Mouse (Mus musculus) myocyte (in vitro differentiated cells): ENCODE data around the gene Elk3. TPM values are rescaled to one million over a fixed set of nuclear protein-coding genes. Genes with fewer than 3 reads are reported as not detected.

Source experiments
- H3K27me3 ChIP-seq: one replicate; pipeline ENCODE4 v1.6.1; 2011; ENCODE audit not compliant: control insufficient read depth, insufficient read depth, insufficient read length
- H3K36me3 ChIP-seq: one replicate; pipeline ENCODE4 v1.6.1; 2011; ENCODE audit not compliant: control insufficient read depth, insufficient read depth
- H3K4me2 ChIP-seq: one replicate; pipeline ENCODE4 v1.6.1; 2011; ENCODE audit warnings: low read depth, control low read depth
- H3K4me3 ChIP-seq: one replicate; pipeline ENCODE4 v1.5.1; 2011; ENCODE audit warnings: mild to moderate bottlenecking, control low read depth, moderate library complexity
- H3K79me2 ChIP-seq: one replicate; pipeline ENCODE4 v1.6.1; 2011; ENCODE audit not compliant: control insufficient read depth, insufficient read depth
- H3ac ChIP-seq: one replicate; pipeline ENCODE4 v1.6.1; 2011; ENCODE audit not compliant: control insufficient read depth, insufficient read length
- CEBPB ChIP-seq: IDR thresholded peaks from 2 replicates; pipeline ENCODE4 v1.6.1; 2011; ENCODE audit warnings: mild to moderate bottlenecking, moderate library complexity; ENCODE audit not compliant: poor library complexity, insufficient read depth, severe bottlenecking
- E2F4 ChIP-seq: IDR thresholded peaks from one replicate; pipeline ENCODE4 v1.6.1; 2011; ENCODE audit warnings: mild to moderate bottlenecking, control low read depth, moderate library complexity; ENCODE audit not compliant: insufficient read depth
- MAX ChIP-seq: IDR thresholded peaks from one replicate; pipeline ENCODE4 v1.6.1; 2011; ENCODE audit warnings: low read depth, mild to moderate bottlenecking, control low read depth
- MYOD1 ChIP-seq, 3 experiments: IDR thresholded peaks; one replicate each; pipeline ENCODE4 v1.6.1; 2011; ENCODE audit warnings: control low read depth in 2 of 3, low read depth in 2 of 3, mild to moderate bottlenecking in 2 of 3, moderate library complexity in 1 of 3; ENCODE audit not compliant: insufficient read length in 2 of 3, control insufficient read depth in 1 of 3
- MYOG ChIP-seq, 3 experiments: IDR thresholded peaks; one replicate each; pipeline ENCODE4 v1.6.1; 2011; ENCODE audit warnings: control low read depth in 2 of 3, low read depth in 2 of 3, mild to moderate bottlenecking in 2 of 3; ENCODE audit not compliant: insufficient read length in 2 of 3, control insufficient read depth in 1 of 3, insufficient read depth in 1 of 3
- POLR2A ChIP-seq: IDR thresholded peaks from one replicate; pipeline ENCODE4 v1.6.1; 2011; ENCODE audit warnings: low read depth, mild to moderate bottlenecking, control low read depth, moderate library complexity; ENCODE audit not compliant: insufficient read length
- POLR2AphosphoS2 ChIP-seq: IDR thresholded peaks from one replicate; pipeline ENCODE4 v1.6.1; 2011; ENCODE audit warnings: low read depth, control low read depth; ENCODE audit not compliant: insufficient read length
- REST ChIP-seq: IDR thresholded peaks from one replicate; pipeline ENCODE4 v1.6.1; 2011; ENCODE audit warnings: mild to moderate bottlenecking, control low read depth, moderate library complexity; ENCODE audit not compliant: insufficient read depth, insufficient read length
- SRF ChIP-seq: IDR thresholded peaks from one replicate; pipeline ENCODE4 v1.6.1; 2011; ENCODE audit warnings: low read depth; ENCODE audit not compliant: control insufficient read depth, insufficient read length
- TCF12 ChIP-seq: IDR thresholded peaks from one replicate; pipeline ENCODE4 v1.6.1; 2011; ENCODE audit warnings: mild to moderate bottlenecking, control low read depth; ENCODE audit not compliant: poor library complexity, insufficient read depth, severe bottlenecking
- TCF3 ChIP-seq: IDR thresholded peaks from one replicate; pipeline ENCODE4 v1.6.1; 2011; ENCODE audit warnings: low read depth, control low read depth; ENCODE audit not compliant: insufficient read length
- USF1 ChIP-seq: IDR thresholded peaks from one replicate; pipeline ENCODE4 v1.6.1; 2011; ENCODE audit warnings: low read depth, mild to moderate bottlenecking, control low read depth, moderate library complexity
- polyA plus RNA-seq: library from polyadenylated mRNA; unstranded; fragments of >200 nt; fragmentation: generic; extraction: Trizol; gene quantifications from one replicate; pipeline ENCODE4 v1.2.1, GENCODE M21; 2012; ENCODE audit warnings: missing spikeins

Elk3 gene
- polyA plus RNA-seq, 1 experiment = 28.4 TPM

DNA sequence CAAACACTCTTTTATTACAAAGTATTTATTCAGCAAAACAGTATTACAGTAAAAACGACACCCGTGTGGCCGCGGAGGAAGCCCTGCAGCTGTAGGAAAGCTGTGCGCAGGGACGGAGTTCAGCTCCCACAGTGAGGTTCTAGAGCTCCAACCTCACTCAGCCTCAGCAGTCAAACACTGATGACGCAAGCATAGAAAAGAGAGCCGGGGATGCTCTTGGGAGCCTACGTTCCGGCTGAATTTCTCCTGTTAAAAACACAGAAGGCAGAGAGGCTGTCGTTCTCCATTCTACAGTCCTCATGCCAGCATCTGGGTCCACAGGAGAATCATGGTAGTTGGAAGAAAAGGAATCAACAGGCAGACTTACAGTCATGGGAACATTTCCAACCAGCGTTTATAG is 63.5 kb downstream of the Elk3 start:
- no peaks in the 10 kb centered on the region for H3K79me2 ChIP-seq
- no peak overlapping the region for H3ac ChIP-seq
- no peak overlapping the region for H3K4me2 ChIP-seq
- TF ChIP-seq SRF = no peak
- no peak for TF ChIP-seq POLR2AphosphoS2
- no peak for TF ChIP-seq TCF12
- TF ChIP-seq USF1 = no peak
- no peak for TF ChIP-seq MYOD1 (IDR thresholded peaks at IDR 0.05; ENCODE audit: control insufficient read depth in 1 of 3, insufficient read length in 2 of 3, low read depth in 2 of 3)
- TF ChIP-seq CEBPB = no peak
- no peak for TF ChIP-seq MYOG (IDR thresholded peaks at IDR 0.05; ENCODE audit: control insufficient read depth in 1 of 3, insufficient read depth in 1 of 3, insufficient read length in 2 of 3, low read depth in 2 of 3)
- no peak for TF ChIP-seq MAX
- no peak for TF ChIP-seq REST
- no peak for TF ChIP-seq POLR2A
- TF ChIP-seq E2F4 = no peak
- TF ChIP-seq TCF3 = no peak
- H3K4me3 ChIP-seq = no peak overlapping the region
- no peaks in the 10 kb centered on the region for H3K27me3 ChIP-seq
- H3K36me3 ChIP-seq = peaks cover 24% of the 10 kb centered on the region

DNA sequence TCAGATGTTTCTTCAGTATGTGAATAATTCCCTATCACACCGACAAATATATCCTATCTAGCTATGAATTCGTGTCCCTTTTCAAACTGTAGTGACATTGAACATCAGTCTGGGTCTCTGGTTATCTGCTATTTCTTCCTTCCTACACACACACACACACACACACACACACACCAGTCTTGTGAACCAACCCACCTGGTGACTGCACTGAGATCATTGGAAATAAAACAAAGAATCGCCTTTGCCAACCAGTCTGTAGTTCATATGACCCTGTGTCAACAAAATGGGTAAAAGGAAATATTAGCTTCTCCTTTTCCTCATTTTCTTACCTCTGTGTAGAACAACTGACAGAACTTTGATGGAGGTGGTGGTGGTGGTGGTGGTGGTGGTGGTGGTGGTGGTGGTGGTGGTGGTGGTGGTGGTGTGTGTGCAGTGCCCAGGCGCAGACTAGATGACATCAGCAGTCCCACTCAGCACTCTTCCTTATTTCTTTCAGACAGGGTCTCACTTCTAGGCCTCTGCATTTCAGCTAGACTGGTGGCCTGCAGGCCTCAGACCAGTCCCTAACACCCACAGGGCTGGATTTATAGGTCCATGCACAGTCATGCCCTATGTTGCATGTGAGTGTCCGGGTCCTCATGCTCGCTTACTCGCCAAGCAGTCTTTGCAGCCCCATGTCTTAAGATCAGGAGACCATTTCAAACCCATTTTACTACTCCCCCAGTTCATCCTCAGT is 64.6 kb downstream of the Elk3 start:
- TF ChIP-seq MAX = no peak
- no peak for TF ChIP-seq TCF12
- TF ChIP-seq REST = no peak
- no peak for TF ChIP-seq POLR2A
- TF ChIP-seq E2F4 = no peak
- TF ChIP-seq MYOG (IDR thresholded peaks at IDR 0.05; ENCODE audit: control insufficient read depth in 1 of 3, insufficient read depth in 1 of 3, insufficient read length in 2 of 3, low read depth in 2 of 3) = no peak
- TF ChIP-seq SRF = no peak
- TF ChIP-seq MYOD1 (IDR thresholded peaks at IDR 0.05; ENCODE audit: control insufficient read depth in 1 of 3, insufficient read length in 2 of 3, low read depth in 2 of 3) = no peak
- no peak for TF ChIP-seq POLR2AphosphoS2
- no peak for TF ChIP-seq TCF3
- TF ChIP-seq USF1 = no peak
- no peak for TF ChIP-seq CEBPB
- H3K4me3 ChIP-seq = no peak overlapping the region
- H3K27me3 ChIP-seq = no peaks in the 10 kb centered on the region
- peaks cover 23% of the 10 kb centered on the region for H3K36me3 ChIP-seq
- H3K4me2 ChIP-seq = no peak overlapping the region
- H3K79me2 ChIP-seq = no peaks in the 10 kb centered on the region
- no peak overlapping the region for H3ac ChIP-seq

DNA sequence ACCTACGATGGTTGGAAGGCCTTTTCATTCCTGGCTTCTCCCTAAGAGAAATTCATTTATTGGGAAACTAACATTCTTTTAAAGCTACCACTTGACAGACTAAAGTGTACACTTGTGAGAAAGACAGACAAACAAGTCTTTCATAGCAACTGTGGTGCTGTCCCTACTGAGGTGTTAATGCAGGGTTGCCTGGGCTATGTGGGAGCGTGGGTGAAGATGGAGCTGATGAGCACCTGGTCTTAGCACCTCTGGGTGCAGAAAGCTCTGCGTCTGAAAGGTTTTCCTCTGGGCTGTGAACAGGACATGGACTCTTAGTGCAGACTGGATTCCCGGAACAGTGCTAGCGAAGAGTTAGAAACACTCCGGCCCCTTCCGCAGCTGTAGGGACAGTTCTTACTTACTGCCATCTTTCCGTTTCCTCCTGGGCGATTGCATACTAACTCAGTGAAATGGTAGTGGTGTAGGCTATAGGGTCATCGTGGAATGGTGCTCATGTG is 66.7 kb downstream of the Elk3 start:
- H3K4me2 ChIP-seq = no peak overlapping the region
- H3K79me2 ChIP-seq = no peaks in the 10 kb centered on the region
- no peak overlapping the region for H3K4me3 ChIP-seq
- peaks cover 33% of the 10 kb centered on the region for H3K36me3 ChIP-seq
- H3ac ChIP-seq = no peak overlapping the region
- TF ChIP-seq REST (no peak), TCF3 (no peak), CEBPB (no peak), TCF12 (no peak), MAX (no peak), POLR2A (no peak), SRF (no peak), MYOD1 (IDR thresholded peaks at IDR 0.05; ENCODE audit: control insufficient read depth in 1 of 3, insufficient read length in 2 of 3, low read depth in 2 of 3) (no peak), E2F4 (no peak), USF1 (no peak), MYOG (IDR thresholded peaks at IDR 0.05; ENCODE audit: control insufficient read depth in 1 of 3, insufficient read depth in 1 of 3, insufficient read length in 2 of 3, low read depth in 2 of 3) (no peak), POLR2AphosphoS2 (no peak)
- H3K27me3 ChIP-seq = no peaks in the 10 kb centered on the region

DNA sequence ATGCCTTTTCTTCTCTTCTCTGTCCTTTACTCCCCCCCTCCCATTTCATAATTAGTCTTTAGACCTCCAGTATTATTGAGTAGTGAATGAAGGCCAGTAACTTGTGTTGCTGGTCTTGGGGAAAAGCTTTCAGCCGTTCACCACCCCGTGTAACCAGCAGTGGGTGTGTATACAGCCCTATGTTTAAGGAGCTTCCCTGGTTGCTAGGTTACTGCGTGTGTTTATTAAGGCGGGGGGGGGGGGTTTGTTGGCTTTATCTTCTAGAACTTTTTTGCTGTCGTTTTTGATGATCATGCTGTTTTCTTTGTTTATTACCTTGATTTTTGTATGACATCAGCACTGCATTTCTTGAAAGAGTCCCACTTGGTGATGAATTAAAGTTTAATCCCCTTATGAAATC is 68.1 kb downstream of the Elk3 start:
- no peaks in the 10 kb centered on the region for H3K79me2 ChIP-seq
- no peak overlapping the region for H3K4me2 ChIP-seq
- no peaks in the 10 kb centered on the region for H3K27me3 ChIP-seq
- H3K4me3 ChIP-seq = no peak overlapping the region
- H3ac ChIP-seq = no peak overlapping the region
- peaks cover 32% of the 10 kb centered on the region for H3K36me3 ChIP-seq
- TF ChIP-seq POLR2A (no peak), MAX (no peak), CEBPB (no peak), REST (no peak), POLR2AphosphoS2 (no peak), SRF (no peak), USF1 (no peak), TCF3 (no peak), TCF12 (no peak), MYOD1 (IDR thresholded peaks at IDR 0.05; ENCODE audit: control insufficient read depth in 1 of 3, insufficient read length in 2 of 3, low read depth in 2 of 3) (no peak), E2F4 (no peak), MYOG (IDR thresholded peaks at IDR 0.05; ENCODE audit: control insufficient read depth in 1 of 3, insufficient read depth in 1 of 3, insufficient read length in 2 of 3, low read depth in 2 of 3) (no peak)

DNA sequence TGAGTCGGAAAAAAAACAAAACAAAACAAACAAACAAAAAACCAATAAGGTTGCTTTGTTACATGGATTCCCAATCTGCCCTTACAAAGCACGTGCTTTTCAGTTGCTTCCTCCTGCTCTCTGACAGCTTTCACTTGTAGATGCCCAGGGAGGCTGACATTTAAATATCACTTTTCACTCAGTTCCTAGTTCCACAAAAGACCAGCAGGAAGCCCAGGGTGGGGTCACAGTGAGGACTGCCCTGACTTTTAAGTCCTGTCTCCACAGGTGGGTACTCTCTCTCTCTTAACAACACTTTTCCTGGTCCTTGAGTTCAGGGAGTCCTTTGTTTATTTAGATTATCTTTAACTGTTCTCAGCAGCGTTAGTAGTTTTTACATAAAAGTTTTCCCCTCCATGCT is 68.7 kb downstream of the Elk3 start:
- H3K36me3 ChIP-seq = peaks cover 39% of the 10 kb centered on the region
- no peaks in the 10 kb centered on the region for H3K27me3 ChIP-seq
- H3K4me2 ChIP-seq = no peak overlapping the region
- H3K4me3 ChIP-seq = no peak overlapping the region
- H3K79me2 ChIP-seq = no peaks in the 10 kb centered on the region
- no peak overlapping the region for H3ac ChIP-seq
- TF ChIP-seq POLR2AphosphoS2 (no peak), SRF (no peak), E2F4 (no peak), TCF12 (no peak), TCF3 (no peak)
